Mouse (Mus musculus): ENCODE results near the gene Hist1h2ac. TPM values are rescaled to one million over a fixed set of nuclear protein-coding genes. Genes with fewer than 3 reads are reported as not detected.

Hist1h2ac gene
- total RNA-seq, 2 experiments from 2014 or later, result 3.8 to 87.4 TPM

DNA sequence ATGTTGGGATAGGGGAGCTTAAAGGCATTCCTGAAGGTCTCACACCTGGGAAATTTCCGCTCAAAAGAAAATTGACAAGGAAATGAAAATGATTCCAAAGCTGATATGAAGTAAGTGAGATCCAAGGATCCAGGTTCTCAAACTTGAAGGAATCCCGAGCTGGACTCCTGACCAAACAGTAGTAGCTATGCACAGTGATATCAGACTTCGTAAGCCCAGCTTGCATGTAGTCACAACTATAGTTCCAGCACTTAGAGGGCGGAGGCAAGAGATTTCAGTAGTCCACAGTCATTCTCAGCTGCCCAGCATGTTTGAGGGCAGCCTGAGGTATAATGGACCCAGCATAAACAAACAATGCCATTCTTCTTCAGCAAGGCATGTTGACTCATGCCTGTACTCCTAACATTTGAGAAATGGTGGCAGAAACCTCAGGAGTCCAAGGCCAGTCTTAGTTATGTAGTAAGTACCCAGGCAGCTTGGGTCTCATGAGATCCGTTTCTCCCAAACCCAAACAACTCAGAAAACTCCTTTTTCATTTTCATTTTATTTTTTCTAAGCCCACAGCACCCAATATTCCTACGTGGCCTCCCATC lies 1.7 kb downstream of the Hist1h2ac start:
- no peak for ATAC-seq (replicated peaks; ENCODE audit: low FRiP score, low TSS enrichment, poor library complexity, severe bottlenecking)

DNA sequence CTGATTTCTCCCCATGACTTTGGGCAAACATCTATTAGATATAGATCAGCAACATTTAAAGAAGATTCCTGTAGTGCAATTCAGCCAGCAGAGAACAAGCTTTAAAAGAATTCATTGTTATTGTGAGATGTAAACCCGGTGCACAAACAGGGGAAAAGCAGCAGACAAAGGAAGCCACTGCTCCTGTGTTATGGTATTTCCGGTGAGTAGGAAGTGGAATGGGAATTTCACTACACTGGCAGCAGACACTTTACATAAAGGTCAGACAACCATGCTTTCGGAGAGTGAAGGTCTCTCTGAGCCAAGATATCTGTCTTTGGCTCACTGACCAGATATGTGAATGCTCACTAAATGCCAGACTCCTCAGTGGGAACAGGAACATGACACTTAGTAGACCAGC lies 21.2 kb downstream of the Hist1h2ac start:
- ATAC-seq (replicated peaks; ENCODE audit: low FRiP score, low TSS enrichment, poor library complexity, severe bottlenecking), result no peak

DNA sequence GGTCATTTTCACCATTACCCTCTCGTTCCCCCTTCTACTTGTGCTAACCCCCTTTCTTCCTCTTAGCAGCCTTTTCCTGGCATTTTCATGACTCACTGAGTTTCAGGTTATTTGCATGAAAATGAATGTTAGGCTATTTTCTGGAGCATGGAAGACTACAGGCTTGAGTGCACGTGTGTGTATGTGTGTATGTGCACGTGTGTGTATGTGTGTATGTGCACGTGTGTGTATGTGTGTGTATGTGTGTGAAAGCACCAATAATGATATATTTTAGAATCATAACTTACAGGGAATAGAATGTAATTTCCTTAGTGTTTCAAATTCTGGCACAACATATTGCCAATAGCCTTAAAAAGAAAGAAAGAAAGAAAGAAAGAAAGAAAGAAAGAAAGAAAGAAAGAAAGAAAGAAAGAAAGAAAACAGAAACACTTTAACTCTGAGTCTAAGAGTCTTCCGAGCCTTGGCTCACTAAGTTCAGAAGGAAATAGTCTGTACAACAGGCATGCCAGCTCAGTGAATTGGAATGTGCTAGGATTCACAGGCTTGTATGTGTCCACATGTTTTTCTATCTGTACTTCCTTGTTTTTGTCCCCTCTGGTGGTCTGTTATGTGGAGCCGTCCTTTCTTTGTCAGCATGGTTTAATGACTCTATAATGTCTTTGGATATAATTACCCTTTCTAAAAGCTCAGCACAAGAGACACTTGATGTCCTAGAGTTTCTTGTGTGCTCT lies 23.9 kb downstream of the Hist1h2ac start:
- ATAC-seq (replicated peaks; ENCODE audit: low FRiP score, low TSS enrichment, poor library complexity, severe bottlenecking), result no peak

Other genes starting within 250 kb of the Hist1h2ac start
Only the 30 nearest of the 36 such genes appear.
- gene Hist1h2af, start 150.0 kb downstream of the Hist1h2ac start, total RNA-seq (2014; fragmentation: Nextera tagmentation), result 41.1 and 66.5 TPM in 2 replicates
- gene Hist1h2af, start 150.0 kb downstream of the Hist1h2ac start, total RNA-seq (2017), result 1,297 and 1,759 TPM in 2 replicates
- gene Hist1h3g, start 148.5 kb downstream of the Hist1h2ac start, total RNA-seq (2014; fragmentation: Nextera tagmentation), result 189 and 293 TPM in 2 replicates
- 189 and 625 TPM in 2 replicates for gene Hist1h3g, start 148.5 kb downstream of the Hist1h2ac start, total RNA-seq (2017)
- gene Hist1h2bh, start 140.6 kb downstream of the Hist1h2ac start, total RNA-seq (2014; fragmentation: Nextera tagmentation), result 31.9 and 110 TPM in 2 replicates
- 85.7 and 165 TPM in 2 replicates for gene Hist1h2bh, start 140.6 kb downstream of the Hist1h2ac start, total RNA-seq (2017)
- 31.6 and 53.6 TPM in 2 replicates for gene Hist1h3f, start 139.9 kb downstream of the Hist1h2ac start, total RNA-seq (2014; fragmentation: Nextera tagmentation)
- 69.9 and 132 TPM in 2 replicates for gene Hist1h3f, start 139.9 kb downstream of the Hist1h2ac start, total RNA-seq (2017)
- 281 and 340 TPM in 2 replicates for gene Hist1h4f, start 132.3 kb downstream of the Hist1h2ac start, total RNA-seq (2014; fragmentation: Nextera tagmentation)
- 1,052 and 1,693 TPM in 2 replicates for gene Hist1h4f, start 132.3 kb downstream of the Hist1h2ac start, total RNA-seq (2017)
- gene Hist1h1d, start 130.7 kb downstream of the Hist1h2ac start, total RNA-seq (2014; fragmentation: Nextera tagmentation), result 29.5 and 42.3 TPM in 2 replicates
- gene Hist1h1d, start 130.7 kb downstream of the Hist1h2ac start, total RNA-seq (2017), result 81.4 and 84.0 TPM in 2 replicates
- gene Hist1h3e, start 121.6 kb downstream of the Hist1h2ac start, total RNA-seq (2014; fragmentation: Nextera tagmentation), result 124 and 193 TPM in 2 replicates
- gene Hist1h3e, start 121.6 kb downstream of the Hist1h2ac start, total RNA-seq (2017), result 254 and 322 TPM in 2 replicates
- gene Hist1h2ae, start 112.7 kb downstream of the Hist1h2ac start, total RNA-seq (2014; fragmentation: Nextera tagmentation), result 5.7 and 12.6 TPM in 2 replicates
- gene Hist1h2ae, start 112.7 kb downstream of the Hist1h2ac start, total RNA-seq (2017), result 237 and 359 TPM in 2 replicates
- gene Hist1h2bg, start 112.6 kb downstream of the Hist1h2ac start, total RNA-seq (2014; fragmentation: Nextera tagmentation), result 386 and 627 TPM in 2 replicates
- gene Hist1h2bg, start 112.6 kb downstream of the Hist1h2ac start, total RNA-seq (2017), result 891 and 1,210 TPM in 2 replicates
- 342 and 512 TPM in 2 replicates for gene Hist1h2bf, start 109.8 kb downstream of the Hist1h2ac start, total RNA-seq (2014; fragmentation: Nextera tagmentation)
- gene Hist1h2bf, start 109.8 kb downstream of the Hist1h2ac start, total RNA-seq (2017), result 329 and 662 TPM in 2 replicates
- gene Hist1h2ad, start 109.6 kb downstream of the Hist1h2ac start, total RNA-seq (2014; fragmentation: Nextera tagmentation), result 1.4 and 11.1 TPM in 2 replicates
- 1,263 and 1,317 TPM in 2 replicates for gene Hist1h2ad, start 109.6 kb downstream of the Hist1h2ac start, total RNA-seq (2017)
- 123 and 185 TPM in 2 replicates for gene Hist1h3d, start 108.2 kb downstream of the Hist1h2ac start, total RNA-seq (2014; fragmentation: Nextera tagmentation)
- gene Hist1h3d, start 108.2 kb downstream of the Hist1h2ac start, total RNA-seq (2017), result 84.0 and 189 TPM in 2 replicates
- gene Hist1h4d, start 102.3 kb downstream of the Hist1h2ac start, total RNA-seq (2014; fragmentation: Nextera tagmentation), result 470 and 507 TPM in 2 replicates
- 756 and 1,171 TPM in 2 replicates for gene Hist1h4d, start 102.3 kb downstream of the Hist1h2ac start, total RNA-seq (2017)
- 26.9 and 37.8 TPM in 2 replicates for gene Hist1h2be, start 62.8 kb downstream of the Hist1h2ac start, total RNA-seq (2014; fragmentation: Nextera tagmentation)
- 47.9 and 73.4 TPM in 2 replicates for gene Hist1h2be, start 62.8 kb downstream of the Hist1h2ac start, total RNA-seq (2017)
- 289 and 399 TPM in 2 replicates for gene Hist1h1e, start 61.4 kb downstream of the Hist1h2ac start, total RNA-seq (2014; fragmentation: Nextera tagmentation)
- 199 and 265 TPM in 2 replicates for gene Hist1h1e, start 61.4 kb downstream of the Hist1h2ac start, total RNA-seq (2017)
- gene Hist1h2bc, start 251 bp upstream of the Hist1h2ac start, total RNA-seq (2014; fragmentation: Nextera tagmentation), result 74.9 and 133 TPM in 2 replicates
- 136 and 209 TPM in 2 replicates for gene Hist1h2bc, start 251 bp upstream of the Hist1h2ac start, total RNA-seq (2017)
- gene Hist1h1t, start 11.9 kb upstream of the Hist1h2ac start, total RNA-seq (2014; fragmentation: Nextera tagmentation), result 1.3 TPM in 1 of 2 replicates, not detected in the other
- 1.3 TPM in 1 of 2 replicates, not detected in the other for gene Hist1h1t, start 11.9 kb upstream of the Hist1h2ac start, total RNA-seq (2017)
- gene Hist1h4c, start 14.5 kb upstream of the Hist1h2ac start, total RNA-seq (2014; fragmentation: Nextera tagmentation), result 153 and 163 TPM in 2 replicates
- 166 and 397 TPM in 2 replicates for gene Hist1h4c, start 14.5 kb upstream of the Hist1h2ac start, total RNA-seq (2017)
- not detected in 2 replicates for gene Hfe, start 26.9 kb upstream of the Hist1h2ac start, total RNA-seq (2014; fragmentation: Nextera tagmentation)
- gene Hfe, start 26.9 kb upstream of the Hist1h2ac start, total RNA-seq (2017), result 0.27 and 1.9 TPM in 2 replicates
- gene Hist1h1c, start 54.9 kb upstream of the Hist1h2ac start, total RNA-seq (2014; fragmentation: Nextera tagmentation), result 152 and 164 TPM in 2 replicates
- 474 and 577 TPM in 2 replicates for gene Hist1h1c, start 54.9 kb upstream of the Hist1h2ac start, total RNA-seq (2017)
- 81.7 and 130 TPM in 2 replicates for gene Hist1h3c, start 61.7 kb upstream of the Hist1h2ac start, total RNA-seq (2014; fragmentation: Nextera tagmentation)
- gene Hist1h3c, start 61.7 kb upstream of the Hist1h2ac start, total RNA-seq (2017), result 369 and 555 TPM in 2 replicates
- 322 and 625 TPM in 2 replicates for gene Hist1h2bb, start 62.8 kb upstream of the Hist1h2ac start, total RNA-seq (2014; fragmentation: Nextera tagmentation)
- 4,065 and 6,565 TPM in 2 replicates for gene Hist1h2bb, start 62.8 kb upstream of the Hist1h2ac start, total RNA-seq (2017)
- 69.7 and 80.3 TPM in 2 replicates for gene Hist1h2ab, start 67.2 kb upstream of the Hist1h2ac start, total RNA-seq (2014; fragmentation: Nextera tagmentation)
- 1,316 and 2,308 TPM in 2 replicates for gene Hist1h2ab, start 67.2 kb upstream of the Hist1h2ac start, total RNA-seq (2017)
- 324 and 486 TPM in 2 replicates for gene Hist1h3b, start 68.3 kb upstream of the Hist1h2ac start, total RNA-seq (2014; fragmentation: Nextera tagmentation)
- gene Hist1h3b, start 68.3 kb upstream of the Hist1h2ac start, total RNA-seq (2017), result 276 and 731 TPM in 2 replicates
- 164 and 186 TPM in 2 replicates for gene Hist1h4b, start 73.1 kb upstream of the Hist1h2ac start, total RNA-seq (2014; fragmentation: Nextera tagmentation)
- gene Hist1h4b, start 73.1 kb upstream of the Hist1h2ac start, total RNA-seq (2017), result 396 and 733 TPM in 2 replicates
- 58.4 and 68.4 TPM in 2 replicates for gene Hist1h4a, start 77.3 kb upstream of the Hist1h2ac start, total RNA-seq (2014; fragmentation: Nextera tagmentation)
- 328 and 432 TPM in 2 replicates for gene Hist1h4a, start 77.3 kb upstream of the Hist1h2ac start, total RNA-seq (2017)
- 67.8 and 132 TPM in 2 replicates for gene Hist1h3a, start 78.4 kb upstream of the Hist1h2ac start, total RNA-seq (2014; fragmentation: Nextera tagmentation)
- gene Hist1h3a, start 78.4 kb upstream of the Hist1h2ac start, total RNA-seq (2017), result 285 and 495 TPM in 2 replicates
- 324 and 695 TPM in 2 replicates for gene Hist1h1a, start 79.7 kb upstream of the Hist1h2ac start, total RNA-seq (2014; fragmentation: Nextera tagmentation)
- gene Hist1h1a, start 79.7 kb upstream of the Hist1h2ac start, total RNA-seq (2017), result 1,816 and 2,974 TPM in 2 replicates
- gene Trim38, start 86.0 kb upstream of the Hist1h2ac start, total RNA-seq (2014; fragmentation: Nextera tagmentation), result not detected in 2 replicates
- gene Trim38, start 86.0 kb upstream of the Hist1h2ac start, total RNA-seq (2017), result not detected in 2 replicates
- not detected in 2 replicates for gene Slc17a2, start 123.0 kb upstream of the Hist1h2ac start, total RNA-seq (2014; fragmentation: Nextera tagmentation)
- not detected in 2 replicates for gene Slc17a2, start 123.0 kb upstream of the Hist1h2ac start, total RNA-seq (2017)

All from megakaryocyte-erythroid progenitor cell, adult 5-6 weeks (primary cell).